Mouse (Mus musculus) brown adipose tissue, adult 24 weeks (tissue): Measurements from ENCODE around the gene Gm17349. TPM values are rescaled to one million over a fixed set of nuclear protein-coding genes. Genes with fewer than 3 reads are reported as not detected.
A peak's percentile ranks its signal among the peaks of the same experiment; 100 is the strongest.
"Not testable (repeated sequence)": the region's sequence is repeated elsewhere in the genome, so short reads cannot be mapped to it uniquely, and the experiment has no call there.

Source experiments
- H3K27ac ChIP-seq: fragments of 200-500 bp; replicated peaks from 2 replicates; pipeline ENCODE4 v1.5.1; 2012; ENCODE audit warnings: low read depth, mild to moderate bottlenecking, low read length
- H3K4me1 ChIP-seq: fragments of 200-500 bp; 2 replicates; pipeline ENCODE4 v1.6.1; 2012; ENCODE audit warnings: low read length, mixed read lengths; ENCODE audit not compliant: control insufficient read depth, insufficient read depth, insufficient read length
- H3K4me3 ChIP-seq: fragments of 200-500 bp; 2 replicates; pipeline ENCODE4 v1.5.1; 2012; ENCODE audit warnings: low read depth, mild to moderate bottlenecking, low read length, moderate library complexity; ENCODE audit not compliant: insufficient read depth
- polyA plus RNA-seq: library from polyadenylated mRNA; stranded (reverse); fragments of >200 nt; gene quantifications from 2 replicates; pipeline ENCODE4 v1.2.4, GENCODE M21; 2012; ENCODE audit not compliant: missing spikeins, insufficient read depth, insufficient read length

Gm17349 gene
- polyA plus RNA-seq, 1 experiment: not detected

- Histone ChIP-seq H3K4me1 (peaks cover 2% of the 10 kb centered on the region; the same call in 1 of the 2 replicates), H3K27ac (peak overlapping the region; percentile 93), H3K4me3 (no peak overlapping the region)
Observed at GRCm38 (mm10) chr15:99713569-99713968, 8.3 kb upstream of the Gm17349 start.

GRCm38 (mm10) chr15:99712666-99713559 lies 7.6 kb upstream of the Gm17349 start:
- no peak overlapping the region for H3K4me3 ChIP-seq
- H3K4me1 ChIP-seq: peaks cover 2% of the 10 kb centered on the region; the same call in 1 of the 2 replicates
- peak overlapping the region; percentile 93 for H3K27ac ChIP-seq

- Histone ChIP-seq H3K4me1 (peaks cover 2% of the 10 kb centered on the region; the same call in 1 of the 2 replicates), H3K4me3 (no peak overlapping the region), H3K27ac (no peak overlapping the region)
Observed at GRCm38 (mm10) chr15:99711491-99711890, 6.2 kb upstream of the Gm17349 start.

- Histone ChIP-seq H3K4me1 (peaks cover 2% of the 10 kb centered on the region; the same call in 1 of the 2 replicates), H3K27ac (no peak overlapping the region), H3K4me3 (no peak overlapping the region)
Observed at GRCm38 (mm10) chr15:99710221-99711190, 5.2 kb upstream of the Gm17349 start.

GRCm38 (mm10) chr15:99708176-99708575 lies 2.9 kb upstream of the Gm17349 start:
- Histone ChIP-seq H3K4me3 (no peak overlapping the region), H3K4me1 (peaks cover 10% of the 10 kb centered on the region; the same call in 1 of the 2 replicates), H3K27ac (no peak overlapping the region)

- Histone ChIP-seq H3K4me1 (peaks cover 11% of the 10 kb centered on the region; the same call in 1 of the 2 replicates), H3K27ac (peak overlapping the region; percentile 28; the same call in 1 of the 2 replicates), H3K4me3 (no peak overlapping the region)
Observed at GRCm38 (mm10) chr15:99704881-99705280, 409 bp downstream of the Gm17349 start.

- H3K27ac ChIP-seq: peak overlapping the region; percentile 28; the same call in 1 of the 2 replicates
Observed at GRCm38 (mm10) chr15:99704041-99704681, 1.1 kb downstream of the Gm17349 start.

GRCm38 (mm10) chr15:99703676-99704040 lies 1.6 kb downstream of the Gm17349 start:
- H3K27ac ChIP-seq: peak overlapping the region; percentile 2; the same call in 1 of the 2 replicates
- no peak overlapping the region for H3K4me3 ChIP-seq
- H3K4me1 ChIP-seq: peaks cover 11% of the 10 kb centered on the region; the same call in 1 of the 2 replicates

More at GRCm38 (mm10) chr15:99704041-99704681, 1.1 kb downstream of the Gm17349 start:
- peaks cover 11% of the 10 kb centered on the region; the same call in 1 of the 2 replicates for H3K4me1 ChIP-seq
- H3K4me3 ChIP-seq: peak overlapping the region; percentile 14

GRCm38 (mm10) chr15:99703104-99703503 lies 2.2 kb downstream of the Gm17349 start:
- peak overlapping the region; percentile 14; the same call in 1 of the 2 replicates for H3K4me3 ChIP-seq
- H3K4me1 ChIP-seq: peaks cover 11% of the 10 kb centered on the region; the same call in 1 of the 2 replicates

GRCm38 (mm10) chr15:99701999-99702900 lies 3.0 kb downstream of the Gm17349 start, which contains the start of gene Smarcd1:
Gene Smarcd1 (plus strand): TSS chr15:99702129.
- Histone ChIP-seq H3K27ac (peak within 1 kb of the TSS; percentile 67), H3K4me1 (peaks cover 11% of the 10 kb centered on the region; the same call in 1 of the 2 replicates), H3K4me3 (peak within 1 kb of the TSS; percentile 78)

More at GRCm38 (mm10) chr15:99703104-99703503, 2.2 kb downstream of the Gm17349 start:
- peak overlapping the region; percentile 2; the same call in 1 of the 2 replicates for H3K27ac ChIP-seq

- not testable (repeated sequence) for H3K27ac ChIP-seq
Observed at GRCm38 (mm10) chr15:99701640-99701998, 3.7 kb downstream of the Gm17349 start.

GRCm38 (mm10) chr15:99700219-99701106 lies 4.8 kb downstream of the Gm17349 start:
- H3K27ac ChIP-seq: no peak overlapping the region
- H3K4me1 ChIP-seq: peaks cover 11% of the 10 kb centered on the region; the same call in 1 of the 2 replicates
- H3K4me3 ChIP-seq: no peak overlapping the region

More at GRCm38 (mm10) chr15:99701640-99701998, 3.7 kb downstream of the Gm17349 start:
- H3K4me3 ChIP-seq: peak overlapping the region; percentile 78
- peaks cover 11% of the 10 kb centered on the region; the same call in 1 of the 2 replicates for H3K4me1 ChIP-seq
